Mouse (Mus musculus) olfactory bulb, adult 2 months (tissue): ENCODE data around the gene Cst11. TPM values are rescaled to one million over a fixed set of nuclear protein-coding genes. Genes with fewer than 3 reads are reported as not detected.
"Not testable (repeated sequence)": the region's sequence is repeated elsewhere in the genome, so short reads cannot be mapped to it uniquely, and the experiment has no call there.

Source experiments
- H3K27ac ChIP-seq: fragments of 200-500 bp; 2 replicates; pipeline ENCODE4 v1.5.1; 2012; ENCODE audit warnings: low read depth, low read length; ENCODE audit not compliant: insufficient read depth
- H3K4me1 ChIP-seq: fragments of 200-500 bp; 2 replicates; pipeline ENCODE4 v1.6.1; 2012; ENCODE audit warnings: low read length; ENCODE audit not compliant: control insufficient read depth, insufficient read depth
- H3K4me3 ChIP-seq: fragments of 200-500 bp; 2 replicates; pipeline ENCODE4 v1.5.1; 2012; ENCODE audit warnings: mild to moderate bottlenecking, low read depth, low read length, moderate library complexity; ENCODE audit not compliant: insufficient read depth
- CTCF ChIP-seq: fragments of 200-500 bp; IDR thresholded peaks from 2 replicates; pipeline ENCODE4 v1.5.1; 2012; ENCODE audit warnings: low read depth, mild to moderate bottlenecking, low read length, moderate library complexity; ENCODE audit not compliant: insufficient read depth
- POLR2A ChIP-seq: fragments of 200-500 bp; IDR thresholded peaks from 2 replicates; pipeline ENCODE4 v1.6.1; 2012; ENCODE audit warnings: mild to moderate bottlenecking, low read depth, low read length, moderate library complexity; ENCODE audit not compliant: insufficient read depth
- WGBS: fragments of 180-500 bp; shearing (Covaris S2); methylation state at CpG from one replicate; pipeline ENCODE4 v1.1.7; 2018; 5-methylcytosine and 5-hydroxymethylcytosine counted together
- polyA plus RNA-seq: library from polyadenylated mRNA; stranded (reverse); fragments of >200 nt; gene quantifications from 2 replicates; pipeline ENCODE4 v1.2.4, GENCODE M21; 2012; ENCODE audit warnings: low replicate concordance; ENCODE audit not compliant: missing spikeins, insufficient read depth, insufficient read length

The Cst11 gene
- not detected in 2 replicates for polyA plus RNA-seq

GRCm38 (mm10) chr2:148771397-148771796, at the start of gene Cst11:
Gene Cst11, minus strand, starts transcription at chr2:148771497.
- not testable (repeated sequence) for H3K27ac ChIP-seq, H3K4me1 ChIP-seq, H3K4me3 ChIP-seq
- 91% methylated on average over 4 of the region's 4 CpGs for WGBS

- H3K4me1 ChIP-seq = no peaks in the 10 kb centered on the region
- H3K27ac ChIP-seq = no peak within 1 kb of the TSS
- H3K4me3 ChIP-seq = no peak within 1 kb of the TSS
- TF ChIP-seq CTCF (no peak), POLR2A (no peak)
These were observed 48.6 kb upstream of the Cst11 start, which contains the start of gene Cst13 for GRCm38 (mm10) chr2:148819909-148820308. Gene Cst13, plus strand, starts transcription at chr2:148820081.

GRCm38 (mm10) chr2:148806696-148807095, 35.4 kb upstream of the Cst11 start:
- WGBS = 72% methylated on average over 6 of the region's 6 CpGs
- no peak overlapping the region for H3K4me3 ChIP-seq
- TF ChIP-seq CTCF = no peak
- TF ChIP-seq POLR2A = no peak
- no peak overlapping the region for H3K27ac ChIP-seq
- no peaks in the 10 kb centered on the region for H3K4me1 ChIP-seq

GRCm38 (mm10) chr2:148801491-148801921, 30.2 kb upstream of the Cst11 start:
- Histone ChIP-seq H3K27ac (no peak overlapping the region), H3K4me3 (no peak overlapping the region), H3K4me1 (no peaks in the 10 kb centered on the region)
- WGBS = 55% methylated on average over 3 of the region's 3 CpGs
- TF ChIP-seq CTCF = no peak
- no peak for TF ChIP-seq POLR2A

- no peak within 1 kb of the TSS for H3K27ac ChIP-seq
- H3K4me1 ChIP-seq = no peaks in the 10 kb centered on the region
- 100% methylated on average over 1 of the region's 1 CpGs for WGBS
- no peak within 1 kb of the TSS for H3K4me3 ChIP-seq
- no peak for TF ChIP-seq CTCF
- TF ChIP-seq POLR2A = no peak
These were observed 27.2 kb upstream of the Cst11 start, which contains the start of gene Cst8 for GRCm38 (mm10) chr2:148798485-148798884. Gene Cst8, plus strand, starts transcription at chr2:148798785.

GRCm38 (mm10) chr2:148789142-148789541, 17.8 kb upstream of the Cst11 start, which contains the start of gene Cst12:
Gene Cst12, plus strand, starts transcription at chr2:148789361.
- 83% methylated on average over 6 of the region's 6 CpGs for WGBS
- Histone ChIP-seq H3K27ac (no peak within 1 kb of the TSS), H3K4me1 (no peaks in the 10 kb centered on the region), H3K4me3 (no peak within 1 kb of the TSS)
- no peak for TF ChIP-seq POLR2A
- TF ChIP-seq CTCF = no peak

GRCm38 (mm10) chr2:148781709-148782108, 10.4 kb upstream of the Cst11 start, which contains the start of gene 8030411F24Rik:
Gene 8030411F24Rik, plus strand, starts transcription at chr2:148782009.
- TF ChIP-seq POLR2A = no peak
- TF ChIP-seq CTCF = no peak
- WGBS = 16% methylated on average over 1 of the region's 1 CpGs

GRCm38 (mm10) chr2:148763648-148764388, 7.5 kb downstream of the Cst11 start:
- no peak overlapping the region for H3K4me3 ChIP-seq
- 94% methylated on average over 1 of the region's 1 CpGs for WGBS
- no peak overlapping the region for H3K27ac ChIP-seq
- H3K4me1 ChIP-seq = no peaks in the 10 kb centered on the region
- no peak for TF ChIP-seq CTCF
- TF ChIP-seq POLR2A = no peak

More at GRCm38 (mm10) chr2:148781709-148782108, 10.4 kb upstream of the Cst11 start, which contains the start of gene 8030411F24Rik:
- no peak within 1 kb of the TSS for H3K27ac ChIP-seq
- no peaks in the 10 kb centered on the region for H3K4me1 ChIP-seq
- no peak within 1 kb of the TSS for H3K4me3 ChIP-seq

GRCm38 (mm10) chr2:148754310-148754846, 16.9 kb downstream of the Cst11 start:
- TF ChIP-seq CTCF (no peak), POLR2A (no peak)
- Histone ChIP-seq H3K4me3 (no peak overlapping the region), H3K27ac (no peak overlapping the region), H3K4me1 (no peaks in the 10 kb centered on the region)
- 65% methylated on average over 1 of the region's 1 CpGs for WGBS
